Mouse (Mus musculus): ENCODE data around the gene Pnliprp2.

DNA sequence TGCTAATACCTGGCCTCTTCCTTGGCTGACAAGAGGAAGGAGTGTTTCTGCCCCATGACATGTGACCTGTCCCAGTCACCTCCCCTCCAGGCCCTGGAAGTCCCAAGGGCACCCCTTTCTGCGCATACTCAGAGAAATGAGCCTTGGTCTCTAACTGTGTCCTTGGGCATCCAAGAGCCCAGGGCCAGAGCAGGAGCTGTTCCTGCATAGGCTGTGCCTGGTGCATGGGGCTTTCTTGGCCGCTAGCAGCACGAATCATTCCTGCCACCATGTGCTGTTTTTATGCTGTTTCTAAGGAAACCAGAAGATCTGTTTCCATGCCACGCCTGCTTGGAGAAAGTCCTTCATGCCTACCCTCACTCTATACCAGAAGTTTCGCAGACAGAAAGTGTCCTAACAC is 51.0 kb downstream of the Pnliprp2 start:
- TF ChIP-seq EP300 (IDR thresholded peaks at IDR 0.05; ENCODE audit: low read depth in 1 of 2, low read length in 2 of 2) (no peak), POLR2A (IDR thresholded peaks at IDR 0.05; ENCODE audit: control insufficient read depth in 1 of 2, insufficient read depth in 1 of 2, low read depth in 1 of 2, low read length in 2 of 2, poor library complexity in 1 of 2) (no peak), CTCF (IDR thresholded peaks at IDR 0.05 in 2 of 3, conservative IDR thresholded peaks at IDR 0.05 in 1 of 3; ENCODE audit: control insufficient read depth in 1 of 3, insufficient read depth in 1 of 3, low read depth in 2 of 3, low read length in 3 of 3, poor library complexity in 1 of 3, severe bottlenecking in 1 of 3) (no peak), CHD1 (IDR thresholded peaks at IDR 0.05; ENCODE audit: low read depth, low read length) (no peak), MAX (IDR thresholded peaks at IDR 0.05; ENCODE audit: low read length) (no peak), ZKSCAN1 (IDR thresholded peaks at IDR 0.05; ENCODE audit: low read depth, low read length) (no peak), E2F4 (IDR thresholded peaks at IDR 0.05; ENCODE audit: borderline replicate concordance, low read depth, low read length) (no peak), GATA1 (IDR thresholded peaks at IDR 0.05; ENCODE audit: low read depth, low read length) (no peak), ZC3H11A (IDR thresholded peaks at IDR 0.05; ENCODE audit: low read depth, low read length) (no peak), SMC3 (IDR thresholded peaks at IDR 0.05; ENCODE audit: low read depth, low read length) (no peak), NRF1 (IDR thresholded peaks at IDR 0.05; ENCODE audit: insufficient read depth, low read depth, low read length, poor library complexity, severe bottlenecking) (no peak), ELF1 (IDR thresholded peaks at IDR 0.05; ENCODE audit: low read depth, low read length) (no peak)
